Mouse (Mus musculus) adrenal gland, postnatal 25 days (tissue): Measurements from ENCODE around the gene Zfp182. TPM values are rescaled to one million over a fixed set of nuclear protein-coding genes. Genes with fewer than 3 reads are reported as not detected.
A peak's percentile ranks its signal among the peaks of the same experiment; 100 is the strongest.

Experiments used
- DNase-seq: peaks from one replicate; pipeline ENCODE4 v3.0.0; 2021; ENCODE audit warnings: mixed read lengths
- long read RNA-seq: library from polyadenylated mRNA; stranded (forward); transcript quantifications from one replicate; pipeline ENCODE4 v2.0.0, GENCODE M21; 2021
- total RNA-seq: library from RNA; stranded (reverse); gene quantifications from 2 replicates; pipeline ENCODE4 v1.2.3, GENCODE M21; 2021

Zfp182 gene
- 8.9 and 9.0 TPM in 2 replicates for total RNA-seq
- long read RNA-seq, partial matches to known transcripts = 0 of 2 reads
- long read RNA-seq, other reads (novel, unspliced or antisense) = 2 of 2 reads

DNA sequence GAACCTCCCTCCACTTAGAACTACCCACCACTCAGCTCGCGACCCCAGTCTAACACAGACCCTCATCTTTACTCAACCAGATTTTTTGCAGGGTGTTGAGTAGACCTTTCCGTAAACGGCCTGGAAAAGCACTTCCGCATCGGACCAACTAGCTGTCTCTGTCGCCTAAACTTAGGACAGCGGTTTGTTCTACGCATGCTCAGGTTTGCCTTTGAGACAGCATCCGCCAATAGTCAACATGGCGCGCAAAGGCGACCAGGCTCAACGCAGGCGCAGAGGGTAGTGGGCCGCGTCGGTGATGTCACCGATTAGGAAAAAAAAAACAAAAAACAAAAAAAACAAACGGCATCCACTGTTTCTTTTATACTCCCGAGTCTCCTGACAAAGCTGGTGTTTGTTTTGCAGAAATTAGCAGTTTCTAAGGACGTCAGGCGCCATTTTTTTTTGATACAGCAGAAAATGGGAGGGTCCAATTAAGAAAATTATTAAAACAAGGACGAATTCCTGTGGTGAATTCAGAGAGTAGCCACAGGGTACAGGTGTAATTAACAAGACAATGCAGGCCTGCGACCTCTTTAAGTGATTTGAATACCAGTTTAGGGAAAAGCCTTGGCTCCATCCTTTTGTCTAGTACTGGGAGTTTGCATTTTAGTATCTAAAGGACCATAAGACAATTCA is at the start of gene Zfp182:
TSS of gene Zfp182 (minus strand) at position 451 of the 678 bp plus-strand sequence.
- peak; percentile 70 for DNase-seq

DNA sequence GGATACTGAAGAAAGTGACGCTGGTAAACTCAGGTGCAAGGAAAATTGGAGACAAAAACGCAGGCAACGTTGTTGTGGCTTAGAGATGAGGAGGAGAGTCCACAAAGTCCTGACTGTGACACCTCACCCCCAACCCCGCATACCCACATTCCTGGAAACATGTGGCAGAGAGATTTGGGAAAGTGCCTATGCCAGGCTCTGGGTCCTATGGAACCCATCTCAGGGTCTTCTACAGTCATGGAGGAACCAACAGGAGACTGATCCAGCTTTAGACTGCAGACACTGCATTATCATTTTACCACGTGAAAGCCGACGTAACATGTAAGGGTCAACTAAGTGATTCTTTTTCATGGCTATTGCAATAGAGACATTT is 27.7 kb upstream of the Zfp182 start:
- no peak for DNase-seq

DNA sequence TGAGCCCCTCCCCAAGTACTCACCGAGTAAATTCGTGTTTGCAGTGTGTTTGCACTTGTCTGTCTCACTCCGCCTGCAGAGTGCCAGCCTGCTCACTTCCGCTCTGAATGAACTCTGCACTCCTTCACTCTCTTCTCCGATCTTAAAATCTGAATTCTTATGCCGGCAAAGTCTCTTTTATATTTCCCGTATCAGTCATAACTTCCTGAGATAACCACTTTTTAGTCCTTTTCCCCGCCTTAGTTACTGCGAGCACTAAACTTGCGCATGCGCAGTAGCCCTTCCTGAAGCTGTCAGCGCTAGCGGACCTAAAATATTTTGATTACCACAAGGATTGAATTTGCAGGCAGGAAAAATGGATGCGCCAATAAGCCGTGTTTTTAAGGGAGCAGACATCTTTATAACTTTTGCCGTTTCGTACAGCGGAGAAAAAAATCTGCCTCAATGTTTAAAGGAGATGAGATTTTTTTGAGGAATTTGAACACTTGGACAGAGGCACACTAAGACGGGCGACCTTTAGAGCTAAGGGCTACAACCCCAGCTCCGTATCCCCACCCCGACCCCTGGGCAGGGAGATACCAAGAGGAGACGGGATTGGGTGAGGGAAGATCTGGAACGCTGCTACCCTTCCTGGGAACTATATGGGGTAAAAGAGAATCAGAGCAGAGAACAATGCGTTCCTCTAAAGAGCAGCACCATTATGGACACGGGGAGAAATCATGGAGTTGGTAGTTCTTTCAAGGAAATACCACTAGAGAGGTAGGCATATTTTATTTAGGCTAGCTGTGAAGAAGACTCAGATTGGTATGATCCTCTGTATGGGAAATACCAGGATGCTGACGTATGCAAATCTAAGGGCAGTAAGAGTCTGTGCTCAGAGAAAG is 27.1 kb upstream of the Zfp182 start, which contains the start of gene Zfp300:
TSS of gene Zfp300 (minus strand) at position 545 of the 884 bp plus-strand sequence.
- peak; percentile 74 for DNase-seq

DNA sequence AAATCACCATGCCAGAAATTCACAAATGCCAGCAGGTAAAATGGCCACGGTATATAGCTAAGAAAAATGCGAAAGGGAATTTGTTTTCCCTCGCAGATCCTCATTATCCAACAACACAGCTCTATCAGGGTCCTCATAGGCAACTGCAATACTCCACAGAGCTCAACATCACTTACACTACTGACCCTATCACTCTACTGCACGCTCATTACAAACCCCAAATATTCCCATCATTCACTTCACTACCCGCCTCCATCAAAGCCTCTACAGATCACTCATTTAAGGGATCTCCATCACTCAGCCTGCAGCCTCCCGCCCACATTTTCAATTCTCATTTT is 26.5 kb upstream of the Zfp182 start:
- no peak for DNase-seq

GRCm38 (mm10) chrX:21068106-21068505 is 6.0 kb upstream of the Zfp182 start, which contains the start of gene Spaca5:
Gene Spaca5, plus strand, starts transcription at chrX:21068406.
- DNase-seq = no peak

DNA sequence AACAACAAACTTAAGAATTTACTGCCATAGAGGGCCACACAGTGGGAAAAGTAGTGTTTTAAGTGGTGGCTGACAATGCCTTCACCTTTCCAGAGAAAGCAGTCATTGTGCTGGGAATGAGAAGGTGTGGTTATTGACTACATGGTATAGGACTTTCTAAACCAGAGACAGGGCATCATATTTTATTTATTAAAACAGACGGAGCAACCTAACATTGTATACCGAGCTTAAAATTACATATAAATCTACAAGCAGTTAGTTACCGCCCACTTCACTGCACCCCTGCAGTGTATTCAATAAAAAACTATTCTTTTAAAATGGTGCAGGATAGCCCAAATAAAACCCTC is 401 bp upstream of the Zfp182 start:
- no peak for DNase-seq

GRCm38 (mm10) chrX:21061460-21061859 is 656 bp downstream of the Zfp182 start:
- no peak for DNase-seq

- DNase-seq = no peak
These were observed 81.2 kb downstream of the Zfp182 start for GRCm38 (mm10) chrX:20980901-20981300.

Other genes starting within 250 kb of the Zfp182 start
- 29.4 and 31.1 TPM in 2 replicates for gene Timp1, start 192.2 kb downstream of the Zfp182 start, total RNA-seq
- 7.2 and 9.2 TPM in 2 replicates for gene Syn1, start 141.3 kb downstream of the Zfp182 start, total RNA-seq
- 9.4 and 9.8 TPM in 2 replicates for gene Cfp, start 130.8 kb downstream of the Zfp182 start, total RNA-seq
- 19.0 and 21.6 TPM in 2 replicates for gene Elk1, start 111.7 kb downstream of the Zfp182 start, total RNA-seq
- gene Uxt, start 100.3 kb downstream of the Zfp182 start, total RNA-seq = 27.9 and 35.6 TPM in 2 replicates
- gene Spaca5, start 6.1 kb upstream of the Zfp182 start, total RNA-seq = not detected in 2 replicates
- gene Zfp300, start 27.2 kb upstream of the Zfp182 start, total RNA-seq = 2.2 and 3.0 TPM in 2 replicates
- not detected in 2 replicates for gene Ssxa1, start 53.5 kb upstream of the Zfp182 start, total RNA-seq
- not detected in 2 replicates for gene Gm21876, start 113.3 kb upstream of the Zfp182 start, total RNA-seq